Mouse (Mus musculus): ENCODE measurements around the gene Ptpn6. TPM values are rescaled to one million over a fixed set of nuclear protein-coding genes. Genes with fewer than 3 reads are reported as not detected.

The Ptpn6 gene
- polyA plus RNA-seq (2014; fragmentation: Nextera tagmentation; extraction: Ambion mirVana) = 6.9 and 8.0 TPM in 2 replicates

DNA sequence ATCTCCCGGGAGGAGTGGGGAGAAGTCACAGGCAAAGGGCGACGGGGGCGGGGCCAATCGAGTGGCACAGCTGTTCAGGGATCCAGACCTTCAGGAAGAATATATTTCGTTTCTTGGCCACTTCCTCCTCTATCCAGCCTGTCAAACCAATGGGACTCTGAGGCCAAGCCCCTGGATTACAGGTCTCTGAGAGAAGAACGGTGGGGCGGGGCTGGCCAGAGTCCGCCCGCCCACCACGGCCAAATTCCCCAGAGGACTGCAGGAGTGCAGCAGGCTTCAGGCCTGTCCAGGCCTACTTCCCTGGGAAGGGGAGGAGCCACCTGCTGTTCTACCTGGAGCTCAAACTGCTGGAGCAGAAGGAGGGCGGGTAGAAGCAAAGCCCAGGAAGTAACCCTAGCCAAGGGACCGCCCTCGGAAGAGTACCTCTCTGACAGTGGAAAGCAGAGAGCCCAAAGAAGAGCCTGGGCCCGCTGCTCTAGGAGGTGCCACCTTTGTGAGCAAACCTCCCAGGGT lies at the start of gene Ptpn6:
Ptpn6 (minus strand) TSS at position 204 of the 513 bp plus-strand sequence.
- peaks cover 9% of the 10 kb centered on the region; the same call in 1 of the 2 replicates for H3K4me1 ChIP-seq (ENCODE audit: control insufficient read depth, insufficient read depth, low read length)
- H3K27ac ChIP-seq (ENCODE audit: low read depth, low read length) = no peak within 1 kb of the TSS
- peak; percentile 50 for DNase-seq (ENCODE audit: low spot score)
- 0 out of 2 replicates have a peak, but pooled peaks cover 4% of the 10 kb centered on the region for H3K36me3 ChIP-seq (ENCODE audit: control insufficient read depth, insufficient read depth, low read length)
- no peaks in the 10 kb centered on the region for H3K9me3 ChIP-seq (ENCODE audit: control insufficient read depth, low read length)
- H3K4me3 ChIP-seq (ENCODE audit: low read depth, low read length) = no peak within 1 kb of the TSS
- no peak within 1 kb of the TSS for H3K9ac ChIP-seq (ENCODE audit: low read length)
- H3K4me2 ChIP-seq (ENCODE audit: low read depth) = no peak within 1 kb of the TSS
- WGBS = 32% methylated on average over 15 of the region's 15 CpGs
- no peaks in the 10 kb centered on the region for H3K27me3 ChIP-seq (ENCODE audit: control insufficient read depth, insufficient read depth, low read length)
- no peak for ATAC-seq (ENCODE audit: insufficient read depth, low FRiP score, low TSS enrichment)

DNA sequence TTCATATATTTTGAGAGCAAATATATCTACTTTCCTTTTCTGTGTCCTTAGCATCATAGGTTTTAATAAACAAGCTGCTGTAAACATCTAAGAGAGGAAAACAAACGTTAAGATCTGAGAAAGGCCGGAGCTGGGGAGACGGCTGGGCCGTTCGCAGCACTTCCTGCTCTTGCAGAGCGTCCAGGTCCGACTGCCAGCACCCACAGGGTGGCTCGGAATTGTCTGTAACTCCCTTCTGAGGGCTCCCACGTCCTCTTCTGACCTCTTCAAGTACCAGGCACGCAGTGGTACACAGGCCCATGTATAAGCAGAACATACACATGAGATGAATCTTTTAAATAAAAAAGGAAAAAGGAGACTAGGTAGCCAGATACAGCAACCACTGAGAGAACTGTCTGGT lies 49.2 kb upstream of the Ptpn6 start:
- 78% methylated on average over 10 of the region's 10 CpGs for WGBS
- ATAC-seq (ENCODE audit: insufficient read depth, low FRiP score, low TSS enrichment) = no peak
- H3K27me3 ChIP-seq (ENCODE audit: control insufficient read depth, insufficient read depth, low read length) = no peaks in the 10 kb centered on the region

DNA sequence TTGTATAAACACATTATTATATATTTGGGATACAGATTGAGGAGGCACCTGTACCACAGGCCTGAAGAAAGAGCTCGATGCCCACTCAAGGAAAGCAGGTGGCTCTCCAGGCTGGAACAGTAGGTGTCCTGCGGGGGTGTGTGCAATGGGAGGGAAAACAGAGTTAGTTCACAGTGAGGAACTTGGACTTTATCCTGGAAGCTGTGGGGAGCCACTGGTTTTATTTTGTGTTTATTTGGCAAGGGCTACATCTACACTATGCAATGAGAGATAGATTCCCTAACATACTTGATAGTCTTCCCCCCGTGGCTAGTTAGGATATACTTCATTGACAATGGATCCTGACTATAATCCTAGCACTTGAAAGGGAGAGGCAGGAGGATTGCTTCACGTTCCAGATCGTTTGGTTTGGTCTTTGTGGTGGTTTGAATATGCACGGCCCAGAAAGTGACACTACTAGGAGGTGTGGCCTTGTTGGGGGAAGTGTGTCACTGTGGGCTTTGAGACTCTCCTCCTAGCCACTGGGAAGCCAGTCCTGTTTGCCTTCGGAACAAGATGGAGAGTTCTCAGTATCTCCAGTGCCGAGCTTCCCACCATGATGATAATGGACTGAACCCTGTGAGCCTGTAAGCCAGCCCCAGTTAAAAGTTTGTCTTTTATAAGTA lies 48.4 kb upstream of the Ptpn6 start:
- DNase-seq (ENCODE audit: low spot score) = no peak
- H3K36me3 ChIP-seq (ENCODE audit: control insufficient read depth, insufficient read depth, low read length) = no peaks in the 10 kb centered on the region
- 58% methylated on average over 8 of the region's 8 CpGs for WGBS
- no peaks in the 10 kb centered on the region for H3K9me3 ChIP-seq (ENCODE audit: control insufficient read depth, low read length)
- H3K9ac ChIP-seq (ENCODE audit: low read length) = no peak overlapping the region
- H3K4me3 ChIP-seq (ENCODE audit: low read depth, low read length) = no peak overlapping the region
- H3K4me2 ChIP-seq (ENCODE audit: low read depth) = no peak overlapping the region
- H3K4me1 ChIP-seq (ENCODE audit: control insufficient read depth, insufficient read depth, low read length) = no peaks in the 10 kb centered on the region
- H3K27ac ChIP-seq (ENCODE audit: low read depth, low read length) = no peak overlapping the region
- ATAC-seq (ENCODE audit: insufficient read depth, low FRiP score, low TSS enrichment) = no peak
- no peaks in the 10 kb centered on the region for H3K27me3 ChIP-seq (ENCODE audit: control insufficient read depth, insufficient read depth, low read length)

More for the DNA sequence above, 49.2 kb upstream of the Ptpn6 start:
- H3K9me3 ChIP-seq (ENCODE audit: control insufficient read depth, low read length) = no peaks in the 10 kb centered on the region
- no peaks in the 10 kb centered on the region for H3K4me1 ChIP-seq (ENCODE audit: control insufficient read depth, insufficient read depth, low read length)
- no peak overlapping the region for H3K27ac ChIP-seq (ENCODE audit: low read depth, low read length)
- no peaks in the 10 kb centered on the region for H3K36me3 ChIP-seq (ENCODE audit: control insufficient read depth, insufficient read depth, low read length)
- no peak for DNase-seq (ENCODE audit: low spot score)
- no peak overlapping the region for H3K4me3 ChIP-seq (ENCODE audit: low read depth, low read length)
- H3K9ac ChIP-seq (ENCODE audit: low read length) = no peak overlapping the region
- no peak overlapping the region for H3K4me2 ChIP-seq (ENCODE audit: low read depth)

DNA sequence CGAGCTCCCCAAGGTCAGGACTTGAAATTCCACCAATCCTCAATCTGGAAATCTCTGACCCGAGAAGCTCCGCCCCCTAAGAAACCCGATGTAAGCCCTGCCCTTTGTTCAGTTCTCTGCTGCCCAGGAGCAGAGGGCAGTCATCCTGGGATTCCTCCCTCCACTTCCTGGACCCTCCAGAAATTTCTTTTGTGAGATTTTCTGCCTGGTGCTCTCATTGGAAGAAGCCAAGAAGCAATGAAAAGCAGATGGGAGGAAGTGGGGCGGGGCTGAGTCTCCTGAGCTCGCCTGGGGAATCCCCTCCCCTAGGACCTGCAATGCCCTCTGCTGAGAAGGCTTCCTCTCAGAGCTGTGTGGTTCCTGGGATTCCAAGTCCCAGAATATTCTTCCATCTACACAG lies 43.9 kb upstream of the Ptpn6 start:
- H3K4me3 ChIP-seq (ENCODE audit: low read depth, low read length) = no peak overlapping the region

DNA sequence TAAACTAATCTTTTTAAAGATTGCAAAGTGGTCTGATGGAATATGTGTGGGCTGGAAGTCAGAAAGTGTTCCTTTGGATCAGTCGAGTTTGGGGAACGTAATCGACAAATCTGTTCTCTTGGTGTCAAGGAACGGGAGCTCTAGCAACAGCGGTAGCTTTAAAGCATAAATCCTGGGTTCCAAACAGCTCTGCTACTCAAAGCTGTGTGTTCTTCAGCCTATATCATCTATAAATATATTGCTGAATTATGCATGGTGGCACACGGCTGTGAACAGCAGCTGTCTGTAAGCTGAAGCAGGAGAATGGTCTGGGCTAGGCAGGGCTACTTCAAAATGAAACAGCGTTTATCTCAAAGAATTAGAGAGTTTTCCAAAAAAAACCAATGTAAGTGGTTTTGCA lies 42.4 kb upstream of the Ptpn6 start:
- no peak for DNase-seq (ENCODE audit: low spot score)

More for the DNA sequence above, 43.9 kb upstream of the Ptpn6 start:
- DNase-seq (ENCODE audit: low spot score) (no peak), ATAC-seq (ENCODE audit: insufficient read depth, low FRiP score, low TSS enrichment) (peak; percentile 35; the same call in 1 of the 2 replicates)
- Histone ChIP-seq H3K9ac (ENCODE audit: low read length) (no peak overlapping the region), H3K9me3 (ENCODE audit: control insufficient read depth, low read length) (no peaks in the 10 kb centered on the region), H3K27ac (ENCODE audit: low read depth, low read length) (no peak overlapping the region), H3K4me1 (ENCODE audit: control insufficient read depth, insufficient read depth, low read length) (0 out of 2 replicates have a peak, but pooled peaks cover 5% of the 10 kb centered on the region), H3K27me3 (ENCODE audit: control insufficient read depth, insufficient read depth, low read length) (no peaks in the 10 kb centered on the region), H3K4me2 (ENCODE audit: low read depth) (no peak overlapping the region), H3K36me3 (ENCODE audit: control insufficient read depth, insufficient read depth, low read length) (no peaks in the 10 kb centered on the region)
- 30% methylated on average over 6 of the region's 6 CpGs for WGBS

DNA sequence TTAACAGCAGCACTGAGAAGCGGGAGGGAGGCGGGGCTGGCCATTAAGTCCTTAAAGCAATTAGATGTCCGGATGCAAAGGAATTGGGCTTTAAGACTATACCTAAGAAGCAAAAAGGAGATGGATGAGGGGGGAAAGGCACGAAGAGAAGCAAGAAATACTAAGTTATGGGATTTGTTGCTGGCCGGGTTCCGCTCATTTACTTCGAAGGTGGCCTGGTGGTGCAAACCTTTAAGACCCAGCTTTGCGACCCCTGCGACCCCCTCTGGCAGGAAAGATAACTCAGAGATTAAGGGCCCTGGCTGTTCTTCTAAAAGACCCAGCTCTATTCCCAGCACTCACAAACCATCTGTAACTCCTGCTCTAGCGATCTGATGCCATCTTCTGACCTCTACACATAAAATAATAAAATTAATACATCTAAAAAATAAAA lies 41.5 kb upstream of the Ptpn6 start:
- no peak overlapping the region for H3K27ac ChIP-seq (ENCODE audit: low read depth, low read length)
- no peaks in the 10 kb centered on the region for H3K36me3 ChIP-seq (ENCODE audit: control insufficient read depth, insufficient read depth, low read length)
- H3K4me1 ChIP-seq (ENCODE audit: control insufficient read depth, insufficient read depth, low read length) = 0 out of 2 replicates have a peak, but pooled peaks cover 5% of the 10 kb centered on the region
- no peak for ATAC-seq (ENCODE audit: insufficient read depth, low FRiP score, low TSS enrichment)
- H3K9ac ChIP-seq (ENCODE audit: low read length) = no peak overlapping the region
- H3K4me2 ChIP-seq (ENCODE audit: low read depth) = peak overlapping the region; percentile 52
- no peaks in the 10 kb centered on the region for H3K9me3 ChIP-seq (ENCODE audit: control insufficient read depth, low read length)
- H3K4me3 ChIP-seq (ENCODE audit: low read depth, low read length) = peak overlapping the region; percentile 32
- H3K27me3 ChIP-seq (ENCODE audit: control insufficient read depth, insufficient read depth, low read length) = no peaks in the 10 kb centered on the region
- WGBS = 7% methylated on average over 10 of the region's 10 CpGs
- no peak for DNase-seq (ENCODE audit: low spot score)

More for the DNA sequence above, 42.4 kb upstream of the Ptpn6 start:
- Histone ChIP-seq H3K4me2 (ENCODE audit: low read depth) (no peak overlapping the region), H3K9ac (ENCODE audit: low read length) (no peak overlapping the region), H3K4me3 (ENCODE audit: low read depth, low read length) (no peak overlapping the region), H3K4me1 (ENCODE audit: control insufficient read depth, insufficient read depth, low read length) (0 out of 2 replicates have a peak, but pooled peaks cover 5% of the 10 kb centered on the region), H3K36me3 (ENCODE audit: control insufficient read depth, insufficient read depth, low read length) (no peaks in the 10 kb centered on the region), H3K27ac (ENCODE audit: low read depth, low read length) (no peak overlapping the region), H3K9me3 (ENCODE audit: control insufficient read depth, low read length) (no peaks in the 10 kb centered on the region), H3K27me3 (ENCODE audit: control insufficient read depth, insufficient read depth, low read length) (no peaks in the 10 kb centered on the region)
- ATAC-seq (ENCODE audit: insufficient read depth, low FRiP score, low TSS enrichment) = no peak
- WGBS = 92% methylated on average over 7 of the region's 7 CpGs

DNA sequence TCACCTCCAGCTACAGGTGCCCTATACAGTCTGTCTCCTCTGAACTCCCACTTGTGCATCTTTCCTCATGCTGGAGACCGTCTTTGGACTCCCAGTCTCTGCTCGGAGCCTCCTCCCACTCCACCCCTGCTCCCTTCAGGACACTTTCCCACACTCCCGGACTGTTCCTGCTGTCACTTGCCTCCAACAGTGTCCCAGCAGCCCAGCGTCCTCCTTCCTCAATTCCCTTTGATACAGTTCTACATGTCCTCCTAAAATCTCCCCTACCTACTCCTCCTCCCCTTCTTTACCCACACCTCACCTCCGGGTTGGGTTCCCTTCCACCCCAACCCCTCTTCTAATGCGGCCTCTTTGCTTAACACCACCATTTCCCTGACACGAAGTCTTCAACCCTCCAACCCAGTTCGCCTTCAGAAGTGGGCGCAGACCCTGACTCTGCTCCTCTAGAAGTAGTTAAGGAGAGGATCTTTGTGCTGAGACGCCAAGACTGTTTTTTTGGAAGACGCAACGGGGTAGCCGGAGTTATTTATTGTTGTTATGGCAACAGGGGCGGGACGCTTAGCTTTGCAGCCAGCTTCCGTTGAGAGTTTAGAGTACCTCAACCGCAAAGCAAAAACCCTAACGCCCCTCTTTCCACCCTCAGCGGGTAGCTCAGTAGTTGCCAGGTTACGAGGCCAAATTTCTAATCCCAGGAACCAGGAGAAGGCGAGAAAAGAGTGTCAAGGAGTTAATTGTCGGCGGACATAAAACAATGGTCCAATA lies 40.9 kb upstream of the Ptpn6 start, which contains the start of gene Lrrc23:
Lrrc23 (minus strand) TSS at position 506 of the 762 bp plus-strand sequence.
- Histone ChIP-seq H3K9ac (ENCODE audit: low read length) (peak within 1 kb of the TSS; percentile 37), H3K27ac (ENCODE audit: low read depth, low read length) (no peak within 1 kb of the TSS)
- 2% methylated on average over 23 of the region's 23 CpGs for WGBS

DNA sequence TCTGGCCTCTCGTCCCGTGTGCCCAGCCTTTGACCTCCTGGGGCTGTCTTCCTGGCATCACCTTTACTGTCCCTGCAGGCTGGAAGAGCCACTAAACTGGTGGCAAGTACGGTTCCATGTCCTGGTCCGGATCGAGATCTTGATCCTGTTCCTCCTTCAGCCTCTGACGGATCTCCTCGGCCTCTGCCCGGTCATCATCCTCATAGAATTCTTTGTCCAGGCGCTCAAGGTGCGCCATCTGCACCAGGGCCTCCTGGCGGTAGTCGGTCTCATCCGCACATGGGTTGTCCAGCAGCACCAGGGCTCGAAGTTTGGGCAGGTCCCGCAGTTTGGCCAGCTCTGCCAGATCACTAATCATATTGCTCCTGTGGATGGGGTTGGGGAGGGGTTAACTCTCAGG lies 32.0 kb upstream of the Ptpn6 start:
- DNase-seq (ENCODE audit: low spot score) (no peak), ATAC-seq (ENCODE audit: insufficient read depth, low FRiP score, low TSS enrichment) (no peak)
- peaks cover 14% of the 10 kb centered on the region; the same call in 1 of the 2 replicates for H3K4me1 ChIP-seq (ENCODE audit: control insufficient read depth, insufficient read depth, low read length)
- no peaks in the 10 kb centered on the region for H3K36me3 ChIP-seq (ENCODE audit: control insufficient read depth, insufficient read depth, low read length)
- no peak overlapping the region for H3K4me2 ChIP-seq (ENCODE audit: low read depth)
- H3K9me3 ChIP-seq (ENCODE audit: control insufficient read depth, low read length) = no peaks in the 10 kb centered on the region
- H3K27me3 ChIP-seq (ENCODE audit: control insufficient read depth, insufficient read depth, low read length) = peaks cover 10% of the 10 kb centered on the region
- no peak overlapping the region for H3K9ac ChIP-seq (ENCODE audit: low read length)
- H3K4me3 ChIP-seq (ENCODE audit: low read depth, low read length) = no peak overlapping the region
- no peak overlapping the region for H3K27ac ChIP-seq (ENCODE audit: low read depth, low read length)
- 89% methylated on average over 15 of the region's 15 CpGs for WGBS

More for the DNA sequence above, 40.9 kb upstream of the Ptpn6 start, which contains the start of gene Lrrc23:
- Histone ChIP-seq H3K4me1 (ENCODE audit: control insufficient read depth, insufficient read depth, low read length) (0 out of 2 replicates have a peak, but pooled peaks cover 5% of the 10 kb centered on the region), H3K4me2 (ENCODE audit: low read depth) (peak within 1 kb of the TSS; percentile 52), H3K4me3 (ENCODE audit: low read depth, low read length) (peak within 1 kb of the TSS; percentile 32), H3K9me3 (ENCODE audit: control insufficient read depth, low read length) (no peaks in the 10 kb centered on the region), H3K27me3 (ENCODE audit: control insufficient read depth, insufficient read depth, low read length) (no peaks in the 10 kb centered on the region), H3K36me3 (ENCODE audit: control insufficient read depth, insufficient read depth, low read length) (no peaks in the 10 kb centered on the region)
- DNase-seq (ENCODE audit: low spot score) (peak; percentile 68), ATAC-seq (ENCODE audit: insufficient read depth, low FRiP score, low TSS enrichment) (no peak)
